Mouse (Mus musculus) kidney, embryonic 14.5 days (tissue): ENCODE data around the gene Pald1. TPM values are rescaled to one million over a fixed set of nuclear protein-coding genes. Genes with fewer than 3 reads are reported as not detected.

Experiments
- ATAC-seq: fragments of 200-750 bp; cut with Nextera tagmentation; 2 replicates; pipeline ENCODE4 v1.8.0; 2017; ENCODE audit warnings: moderate number of reproducible peaks, mild to moderate bottlenecking, moderate TSS enrichment, moderate library complexity; ENCODE audit not compliant: low FRiP score, low TSS enrichment
- H3K27ac ChIP-seq: fragments of 300-500 bp; sonication (generic); 2 replicates; pipeline ENCODE4 v1.5.1; 2014; ENCODE audit warnings: low read depth, mild to moderate bottlenecking, low read length, moderate library complexity, mixed read lengths
- H3K27me3 ChIP-seq: fragments of 300-500 bp; sonication (generic); 2 replicates; pipeline ENCODE4 v1.6.1; 2014; ENCODE audit warnings: mild to moderate bottlenecking, low read length; ENCODE audit not compliant: control insufficient read depth, insufficient read depth
- H3K36me3 ChIP-seq: fragments of 300-500 bp; sonication (generic); 2 replicates; pipeline ENCODE4 v1.6.1; 2014; ENCODE audit warnings: low read length, mixed read lengths; ENCODE audit not compliant: control insufficient read depth, insufficient read depth
- H3K4me1 ChIP-seq: fragments of 300-500 bp; sonication (generic); 2 replicates; pipeline ENCODE4 v1.6.1; 2014; ENCODE audit warnings: low read length, mixed read lengths; ENCODE audit not compliant: control insufficient read depth, insufficient read depth
- H3K4me2 ChIP-seq: fragments of 300-500 bp; sonication (generic); replicated peaks from 2 replicates; pipeline ENCODE4 v1.6.1; 2014; ENCODE audit warnings: low read depth, mild to moderate bottlenecking, low read length
- H3K4me3 ChIP-seq: fragments of 300-500 bp; sonication (generic); 2 replicates; pipeline ENCODE4 v1.5.1; 2014; ENCODE audit warnings: mild to moderate bottlenecking, low read length
- H3K9ac ChIP-seq: fragments of 300-500 bp; sonication (generic); 2 replicates; pipeline ENCODE4 v1.6.1; 2014; ENCODE audit warnings: low read depth, mild to moderate bottlenecking, low read length, moderate library complexity
- H3K9me3 ChIP-seq: fragments of 300-500 bp; sonication (generic); 2 replicates; pipeline ENCODE4 v1.6.1; 2016; ENCODE audit warnings: low read length; ENCODE audit not compliant: control insufficient read depth
- WGBS: fragments of 180-500 bp; shearing (Covaris S2); extraction: QIAGEN DNeasy Blood & Tissue Kit; methylation state at CpG from one replicate; pipeline ENCODE4 v1.1.7; 2014; 5-methylcytosine and 5-hydroxymethylcytosine counted together
- polyA plus RNA-seq: library from polyadenylated mRNA; unstranded; fragments of >200 nt; fragmentation: Nextera tagmentation; extraction: Ambion mirVana; gene quantifications from 2 replicates; pipeline ENCODE4 v1.2.1, GENCODE M21; 2014

The Pald1 gene
- polyA plus RNA-seq, 1 experiment from 2014 or later: 25.5 TPM

- H3K9ac ChIP-seq: no peak overlapping the region
- 84% methylated on average over 12 of the region's 12 CpGs for WGBS
Measured at GRCm38 (mm10) chr10:61422861-61423260, 39.5 kb upstream of the Pald1 start.

GRCm38 (mm10) chr10:61420011-61420410 lies 36.7 kb upstream of the Pald1 start:
- no peaks in the 10 kb centered on the region for H3K9me3 ChIP-seq
- no peak for ATAC-seq
- WGBS: 71% methylated on average over 4 of the region's 4 CpGs
- no peaks in the 10 kb centered on the region for H3K36me3 ChIP-seq
- peaks cover 48% of the 10 kb centered on the region for H3K27me3 ChIP-seq
- no peaks in the 10 kb centered on the region for H3K4me1 ChIP-seq
- no peak overlapping the region for H3K27ac ChIP-seq
- no peak overlapping the region for H3K9ac ChIP-seq
- H3K4me3 ChIP-seq: no peak overlapping the region
- H3K4me2 ChIP-seq: no peak overlapping the region

More at GRCm38 (mm10) chr10:61422861-61423260, 39.5 kb upstream of the Pald1 start:
- no peaks in the 10 kb centered on the region for H3K36me3 ChIP-seq
- no peak overlapping the region for H3K4me3 ChIP-seq
- ATAC-seq: no peak
- H3K27me3 ChIP-seq: peaks cover 26% of the 10 kb centered on the region
- no peaks in the 10 kb centered on the region for H3K9me3 ChIP-seq
- no peak overlapping the region for H3K4me2 ChIP-seq
- no peaks in the 10 kb centered on the region for H3K4me1 ChIP-seq
- H3K27ac ChIP-seq: no peak overlapping the region

- Histone ChIP-seq H3K36me3 (no peaks in the 10 kb centered on the region), H3K27ac (no peak overlapping the region), H3K9me3 (no peaks in the 10 kb centered on the region), H3K4me3 (peak overlapping the region; percentile 36; the same call in 1 of the 2 replicates), H3K9ac (no peak overlapping the region), H3K4me2 (peak overlapping the region; percentile 9), H3K4me1 (no peaks in the 10 kb centered on the region), H3K27me3 (peaks cover 48% of the 10 kb centered on the region)
- WGBS: 3% methylated on average over 24 of the region's 24 CpGs
- ATAC-seq: no peak
Measured at GRCm38 (mm10) chr10:61419146-61419545, 35.8 kb upstream of the Pald1 start.

- H3K9me3 ChIP-seq: no peaks in the 10 kb centered on the region
- H3K27me3 ChIP-seq: peaks cover 48% of the 10 kb centered on the region
- no peaks in the 10 kb centered on the region for H3K4me1 ChIP-seq
- peak overlapping the region; percentile 50 for H3K4me2 ChIP-seq
- no peak overlapping the region for H3K27ac ChIP-seq
- H3K9ac ChIP-seq: no peak overlapping the region; the same call in 1 of the 2 replicates
- 0 out of 2 replicates have a peak, but pooled peaks have one; percentile 18 for ATAC-seq
- H3K36me3 ChIP-seq: no peaks in the 10 kb centered on the region
- H3K4me3 ChIP-seq: peak overlapping the region; percentile 36
- 2% methylated on average over 48 of the region's 50 CpGs for WGBS
Measured at GRCm38 (mm10) chr10:61418131-61418900, 35.0 kb upstream of the Pald1 start.

- Histone ChIP-seq H3K9me3 (no peaks in the 10 kb centered on the region), H3K9ac (no peak within 1 kb of the TSS; the same call in 1 of the 2 replicates), H3K4me3 (peak within 1 kb of the TSS; percentile 36), H3K36me3 (no peaks in the 10 kb centered on the region), H3K4me2 (peak within 1 kb of the TSS; percentile 50), H3K27ac (no peak within 1 kb of the TSS), H3K27me3 (peaks cover 48% of the 10 kb centered on the region), H3K4me1 (no peaks in the 10 kb centered on the region)
- WGBS: 19% methylated on average over 10 of the region's 10 CpGs
- peak; percentile 16; the same call in 1 of the 2 replicates for ATAC-seq
Measured at GRCm38 (mm10) chr10:61417672-61418071, 34.3 kb upstream of the Pald1 start, which contains the start of gene Nodal. Gene Nodal, plus strand, starts transcription at chr10:61417972.

GRCm38 (mm10) chr10:61417046-61417445 lies 33.7 kb upstream of the Pald1 start:
- no peak overlapping the region for H3K4me3 ChIP-seq
- H3K36me3 ChIP-seq: no peaks in the 10 kb centered on the region
- no peaks in the 10 kb centered on the region for H3K4me1 ChIP-seq
- H3K9me3 ChIP-seq: no peaks in the 10 kb centered on the region
- H3K4me2 ChIP-seq: no peak overlapping the region
- peaks cover 48% of the 10 kb centered on the region for H3K27me3 ChIP-seq
- H3K9ac ChIP-seq: no peak overlapping the region
- H3K27ac ChIP-seq: no peak overlapping the region
- 44% methylated on average over 2 of the region's 2 CpGs for WGBS
- ATAC-seq: no peak

GRCm38 (mm10) chr10:61416561-61416960 lies 33.2 kb upstream of the Pald1 start:
- Histone ChIP-seq H3K27me3 (peaks cover 48% of the 10 kb centered on the region), H3K4me3 (no peak overlapping the region), H3K9ac (no peak overlapping the region), H3K4me2 (no peak overlapping the region), H3K36me3 (no peaks in the 10 kb centered on the region), H3K27ac (no peak overlapping the region), H3K4me1 (no peaks in the 10 kb centered on the region), H3K9me3 (no peaks in the 10 kb centered on the region)
- no peak for ATAC-seq
- WGBS: 26% methylated on average over 7 of the region's 7 CpGs

- Histone ChIP-seq H3K4me2 (no peak overlapping the region), H3K4me3 (no peak overlapping the region), H3K4me1 (no peaks in the 10 kb centered on the region), H3K27ac (no peak overlapping the region), H3K36me3 (no peaks in the 10 kb centered on the region), H3K9ac (no peak overlapping the region), H3K9me3 (no peaks in the 10 kb centered on the region), H3K27me3 (peaks cover 48% of the 10 kb centered on the region)
- WGBS: 15% methylated on average over 8 of the region's 8 CpGs
- no peak for ATAC-seq
Measured at GRCm38 (mm10) chr10:61415890-61416289, 32.6 kb upstream of the Pald1 start.

GRCm38 (mm10) chr10:61415240-61415639 lies 31.9 kb upstream of the Pald1 start:
- Histone ChIP-seq H3K36me3 (no peaks in the 10 kb centered on the region), H3K4me1 (no peaks in the 10 kb centered on the region), H3K27ac (no peak overlapping the region), H3K27me3 (peaks cover 46% of the 10 kb centered on the region), H3K4me3 (no peak overlapping the region), H3K9me3 (no peaks in the 10 kb centered on the region), H3K4me2 (no peak overlapping the region), H3K9ac (no peak overlapping the region)
- no peak for ATAC-seq
- WGBS: 63% methylated on average over 3 of the region's 3 CpGs
